Mouse (Mus musculus): ENCODE measurements around the gene Kpna3.
"Not testable (repeated sequence)": the region's sequence is repeated elsewhere in the genome, so short reads cannot be mapped to it uniquely, and the experiment has no call there.

Gene Kpna3

GRCm38 (mm10) chr14:61439661-61440559, at the start of gene Kpna3:
Kpna3 (minus strand) TSS chr14:61439874.
- peak; percentile 98 for DNase-seq (ENCODE audit: extremely low read depth, insufficient read length, low spot score)

GRCm38 (mm10) chr14:61460365-61460764, 20.7 kb upstream of the Kpna3 start:
- DNase-seq (ENCODE audit: extremely low read depth, insufficient read length, low spot score) = no peak

- no peak for DNase-seq (ENCODE audit: extremely low read depth, insufficient read length, low spot score)
Measured at GRCm38 (mm10) chr14:61457468-61457867, 17.8 kb upstream of the Kpna3 start.

GRCm38 (mm10) chr14:61455571-61455970, 15.9 kb upstream of the Kpna3 start:
- DNase-seq (ENCODE audit: extremely low read depth, insufficient read length, low spot score) = no peak

GRCm38 (mm10) chr14:61453032-61453431, 13.4 kb upstream of the Kpna3 start:
- DNase-seq (ENCODE audit: extremely low read depth, insufficient read length, low spot score) = no peak

- no peak for DNase-seq (ENCODE audit: extremely low read depth, insufficient read length, low spot score)
Measured at GRCm38 (mm10) chr14:61452481-61452880, 12.8 kb upstream of the Kpna3 start.

- peak; percentile 19 for DNase-seq (ENCODE audit: extremely low read depth, insufficient read length, low spot score)
Measured at GRCm38 (mm10) chr14:61447775-61448174, 8.1 kb upstream of the Kpna3 start.

- no peak for DNase-seq (ENCODE audit: extremely low read depth, insufficient read length, low spot score)
Measured at GRCm38 (mm10) chr14:61439141-61439660, 473 bp downstream of the Kpna3 start.

- DNase-seq (ENCODE audit: extremely low read depth, insufficient read length, low spot score) = no peak
Measured at GRCm38 (mm10) chr14:61438171-61438945, 1.3 kb downstream of the Kpna3 start.

- no peak for DNase-seq (ENCODE audit: extremely low read depth, insufficient read length, low spot score)
Measured at GRCm38 (mm10) chr14:61436866-61437265, 2.8 kb downstream of the Kpna3 start.

GRCm38 (mm10) chr14:61428126-61428787, 11.4 kb downstream of the Kpna3 start:
- DNase-seq (ENCODE audit: extremely low read depth, insufficient read length, low spot score) = no peak

GRCm38 (mm10) chr14:61427095-61427494, 12.6 kb downstream of the Kpna3 start:
- not testable (repeated sequence) for DNase-seq (ENCODE audit: extremely low read depth, insufficient read length, low spot score)

GRCm38 (mm10) chr14:61425080-61425665, 14.5 kb downstream of the Kpna3 start:
- DNase-seq (ENCODE audit: extremely low read depth, insufficient read length, low spot score) = no peak

GRCm38 (mm10) chr14:61415719-61416118, 24.0 kb downstream of the Kpna3 start:
- DNase-seq (ENCODE audit: extremely low read depth, insufficient read length, low spot score) = no peak

GRCm38 (mm10) chr14:61415311-61415710, 24.4 kb downstream of the Kpna3 start:
- no peak for DNase-seq (ENCODE audit: extremely low read depth, insufficient read length, low spot score)

- no peak for DNase-seq (ENCODE audit: extremely low read depth, insufficient read length, low spot score)
Measured at GRCm38 (mm10) chr14:61414808-61415207, 24.9 kb downstream of the Kpna3 start.

- no peak for DNase-seq (ENCODE audit: extremely low read depth, insufficient read length, low spot score)
Measured at GRCm38 (mm10) chr14:61414199-61414598, 25.5 kb downstream of the Kpna3 start.

- no peak for DNase-seq (ENCODE audit: extremely low read depth, insufficient read length, low spot score)
Measured at GRCm38 (mm10) chr14:61413686-61414085, 26.0 kb downstream of the Kpna3 start.

GRCm38 (mm10) chr14:61410020-61410419, 29.7 kb downstream of the Kpna3 start:
- no peak for DNase-seq (ENCODE audit: extremely low read depth, insufficient read length, low spot score)

GRCm38 (mm10) chr14:61407055-61407454, 32.6 kb downstream of the Kpna3 start:
- no peak for DNase-seq (ENCODE audit: extremely low read depth, insufficient read length, low spot score)

Data from 3134 (cell line).